Mouse (Mus musculus) MEL-GATA-1-ER (cell line): Measurements from ENCODE around the gene Caskin2.

ENCODE experiments used
- DNase-seq: peaks from one replicate; pipeline ENCODE4 v3.0.0-alpha.2; 2012; ENCODE audit warnings: low read depth; ENCODE audit errors: extremely low read depth

The Caskin2 gene

GRCm38 (mm10) chr11:115807306-115807705, 6.1 kb downstream of the Caskin2 start:
- DNase-seq, result no peak

- DNase-seq, result no peak
Observed at GRCm38 (mm10) chr11:115806154-115806553, 7.3 kb downstream of the Caskin2 start.

GRCm38 (mm10) chr11:115805005-115805404, 8.4 kb downstream of the Caskin2 start:
- peak; percentile 46 for DNase-seq

GRCm38 (mm10) chr11:115803072-115803709, 10.2 kb downstream of the Caskin2 start:
- DNase-seq, result no peak

- DNase-seq, result no peak
Observed at GRCm38 (mm10) chr11:115800981-115801380, 12.5 kb downstream of the Caskin2 start.

- no peak for DNase-seq
Observed at GRCm38 (mm10) chr11:115797665-115798064, 15.8 kb downstream of the Caskin2 start.

- DNase-seq, result no peak
Observed at GRCm38 (mm10) chr11:115796898-115797297, 16.5 kb downstream of the Caskin2 start.

GRCm38 (mm10) chr11:115792353-115792752, 21.1 kb downstream of the Caskin2 start:
- no peak for DNase-seq

GRCm38 (mm10) chr11:115791919-115792318, 21.5 kb downstream of the Caskin2 start:
- DNase-seq, result no peak

- no peak for DNase-seq
Observed at GRCm38 (mm10) chr11:115789787-115790186, 23.7 kb downstream of the Caskin2 start.

GRCm38 (mm10) chr11:115786473-115786872, 27.0 kb downstream of the Caskin2 start:
- no peak for DNase-seq

- DNase-seq, result no peak
Observed at GRCm38 (mm10) chr11:115780141-115781070, 33.0 kb downstream of the Caskin2 start.

- no peak for DNase-seq
Observed at GRCm38 (mm10) chr11:115779038-115779571, 34.3 kb downstream of the Caskin2 start.

GRCm38 (mm10) chr11:115777487-115778335, 35.7 kb downstream of the Caskin2 start:
- no peak for DNase-seq

- no peak for DNase-seq
Observed at GRCm38 (mm10) chr11:115776954-115777353, 36.5 kb downstream of the Caskin2 start.

GRCm38 (mm10) chr11:115775821-115776665, 37.4 kb downstream of the Caskin2 start:
- no peak for DNase-seq

- no peak for DNase-seq
Observed at GRCm38 (mm10) chr11:115774653-115775052, 38.8 kb downstream of the Caskin2 start.

GRCm38 (mm10) chr11:115768896-115769295, 44.5 kb downstream of the Caskin2 start:
- no peak for DNase-seq

- no peak for DNase-seq
Observed at GRCm38 (mm10) chr11:115766981-115767380, 46.5 kb downstream of the Caskin2 start.

GRCm38 (mm10) chr11:115766356-115766943, 47.0 kb downstream of the Caskin2 start:
- DNase-seq, result no peak
